Mouse (Mus musculus): ENCODE results near the gene Foxp2.

Foxp2 gene

DNA sequence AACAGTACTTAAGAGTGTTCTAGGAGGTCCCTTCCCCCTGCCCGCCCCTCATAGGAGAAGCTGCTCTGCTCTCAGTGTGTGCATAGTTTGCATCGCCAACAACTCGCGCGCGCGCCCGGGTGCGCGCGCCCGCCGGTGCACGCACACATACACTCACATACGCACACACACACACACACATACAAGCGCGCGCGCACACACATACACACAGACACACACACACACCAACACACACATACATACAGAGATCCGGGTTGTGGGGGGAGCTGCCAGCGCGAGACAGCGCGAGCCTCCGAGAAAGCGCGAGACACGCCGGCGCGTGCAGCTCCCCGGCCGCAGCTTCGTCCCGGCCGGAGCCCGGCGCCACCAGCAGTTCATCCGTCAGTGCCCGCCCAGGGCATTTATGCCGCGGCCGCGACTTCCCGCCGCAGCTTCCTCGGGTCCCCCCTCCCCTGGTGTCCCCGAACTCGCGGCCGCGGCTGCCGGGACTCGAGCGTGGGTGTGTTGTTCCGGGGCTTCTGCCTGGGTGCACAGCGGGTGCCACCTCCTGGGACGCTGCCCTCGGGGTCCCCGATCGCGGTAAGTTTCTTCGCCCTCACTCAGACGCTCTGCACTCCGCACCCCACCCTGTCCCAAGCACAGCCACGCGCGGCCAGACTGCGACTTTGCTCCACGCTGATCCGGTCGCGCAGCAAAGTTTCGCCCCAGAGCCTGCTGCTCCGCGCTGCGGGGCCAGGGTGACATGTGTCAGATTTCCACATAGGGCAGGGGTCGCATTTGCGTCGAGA lies at the start of gene Foxp2:
Foxp2 (plus strand) TSS at position 167 of the 788 bp plus-strand sequence.
- in situ Hi-C loops (cut with MboI; ENCODE audit: low pct_unique_long_range_greater_than_20kb in 1 of 2, low sequenced_read_pairs in 2 of 2, unreplicated experiment in 1 of 2), result no loop called here

DNA sequence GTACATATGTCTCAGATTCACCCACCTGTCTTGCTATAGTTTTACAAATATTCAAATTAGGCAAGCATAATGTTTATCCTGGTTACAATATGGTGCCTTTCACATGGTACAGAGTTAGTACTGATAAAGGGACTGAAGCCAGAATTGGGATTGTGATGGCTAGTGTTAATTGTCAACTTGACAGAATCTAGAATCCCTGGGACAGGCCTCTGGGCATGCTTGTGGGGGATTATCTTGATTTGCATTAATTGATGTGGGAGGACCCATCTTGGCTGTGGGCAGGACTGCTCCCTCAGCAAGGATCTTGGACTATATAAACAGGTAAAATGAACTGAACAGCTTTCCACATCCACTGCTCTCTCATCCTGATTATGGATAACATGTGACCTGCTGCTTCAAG lies 15.9 kb upstream of the Foxp2 start:
- in situ Hi-C loops (cut with MboI; ENCODE audit: low pct_unique_long_range_greater_than_20kb in 1 of 2, low sequenced_read_pairs in 2 of 2, unreplicated experiment in 1 of 2), result no loop called here

DNA sequence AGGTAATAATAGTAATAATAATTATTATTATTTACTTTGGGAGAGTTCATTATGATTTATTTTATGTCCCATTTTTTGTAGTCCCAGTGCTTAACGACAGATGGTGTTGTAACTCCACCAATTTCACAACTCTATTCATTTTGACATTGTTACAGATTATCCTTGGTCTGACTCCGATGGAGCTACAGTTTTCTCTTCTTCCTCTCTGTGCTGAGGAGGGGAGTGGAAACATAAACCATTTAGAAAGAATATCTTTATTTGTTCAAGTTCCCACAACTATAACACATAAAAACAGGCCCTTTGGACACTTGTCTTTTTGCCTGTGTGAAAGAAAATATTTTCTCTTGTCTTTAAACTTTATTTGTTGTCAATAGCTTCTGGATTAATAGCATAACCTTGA lies 4.1 kb upstream of the Foxp2 start:
- in situ Hi-C loops (cut with MboI; ENCODE audit: low pct_unique_long_range_greater_than_20kb in 1 of 2, low sequenced_read_pairs in 2 of 2, unreplicated experiment in 1 of 2), result no loop called here

DNA sequence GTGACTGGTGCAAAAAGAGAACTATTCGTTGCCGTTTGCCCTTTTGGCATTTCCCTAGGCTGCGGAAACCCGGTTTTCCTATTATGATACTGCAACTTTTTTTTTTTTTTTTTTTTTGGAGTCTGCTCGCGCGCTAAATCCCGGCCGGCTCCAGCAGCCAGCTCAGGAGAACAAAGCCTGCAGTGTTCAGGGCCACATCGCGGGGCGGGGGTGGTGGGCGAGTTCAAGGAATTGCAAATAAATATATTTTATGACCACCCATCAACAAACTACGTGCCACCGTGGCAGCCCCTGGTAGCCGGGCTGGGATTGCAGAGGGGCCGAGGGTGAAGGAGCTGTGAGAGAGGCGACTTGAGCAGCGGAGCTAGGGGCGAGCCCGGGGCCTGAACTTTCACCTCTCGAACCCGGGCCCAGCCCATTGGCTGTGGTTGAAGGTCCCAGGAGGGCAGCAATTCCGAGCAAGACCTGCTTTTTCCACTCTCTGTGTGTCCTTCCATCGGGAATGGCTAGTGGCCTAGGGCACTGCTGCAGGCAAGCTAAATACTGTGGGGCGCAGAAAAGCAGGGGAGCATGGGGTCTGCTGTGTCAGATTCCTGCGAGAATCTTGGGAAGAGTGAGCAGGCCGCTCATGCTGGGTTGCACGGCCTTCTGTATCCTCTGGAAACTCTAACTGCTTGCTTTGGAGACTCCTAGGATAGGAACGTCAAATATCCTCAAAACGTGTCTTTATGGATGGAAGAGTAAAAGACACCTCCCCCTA lies 2.9 kb upstream of the Foxp2 start:
- in situ Hi-C loops (cut with MboI; ENCODE audit: low pct_unique_long_range_greater_than_20kb in 1 of 2, low sequenced_read_pairs in 2 of 2, unreplicated experiment in 1 of 2), result no loop called here

DNA sequence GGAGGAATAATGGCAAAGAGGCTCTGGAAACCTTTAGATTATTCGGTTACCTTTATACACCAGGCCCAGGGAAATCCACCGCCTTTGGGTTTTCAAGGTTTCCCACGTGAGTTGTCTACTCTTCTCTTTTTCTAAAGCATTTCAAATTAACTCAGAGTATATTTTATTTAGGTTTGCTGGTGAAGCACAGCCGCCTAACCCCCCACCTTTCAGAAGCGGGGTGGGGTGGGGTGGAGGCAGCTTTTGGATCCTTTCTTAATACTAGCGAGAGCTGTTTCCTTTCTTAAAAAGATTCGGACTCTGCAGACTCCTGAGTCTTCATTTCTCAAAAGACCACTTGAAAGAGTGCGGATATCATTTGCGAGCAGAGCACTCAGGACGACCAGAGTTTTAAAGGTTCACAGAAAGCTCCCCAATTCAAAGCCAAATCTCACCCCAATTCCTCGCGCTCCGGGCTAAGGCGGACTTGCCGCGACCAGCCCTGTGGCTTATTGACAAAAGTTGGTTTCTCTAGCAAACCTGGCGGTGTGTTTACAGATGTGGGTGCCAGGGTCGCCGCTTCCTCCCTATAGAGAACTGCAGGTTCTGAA lies 2.0 kb upstream of the Foxp2 start:
- in situ Hi-C loops (cut with MboI; ENCODE audit: low pct_unique_long_range_greater_than_20kb in 1 of 2, low sequenced_read_pairs in 2 of 2, unreplicated experiment in 1 of 2), result no loop called here

DNA sequence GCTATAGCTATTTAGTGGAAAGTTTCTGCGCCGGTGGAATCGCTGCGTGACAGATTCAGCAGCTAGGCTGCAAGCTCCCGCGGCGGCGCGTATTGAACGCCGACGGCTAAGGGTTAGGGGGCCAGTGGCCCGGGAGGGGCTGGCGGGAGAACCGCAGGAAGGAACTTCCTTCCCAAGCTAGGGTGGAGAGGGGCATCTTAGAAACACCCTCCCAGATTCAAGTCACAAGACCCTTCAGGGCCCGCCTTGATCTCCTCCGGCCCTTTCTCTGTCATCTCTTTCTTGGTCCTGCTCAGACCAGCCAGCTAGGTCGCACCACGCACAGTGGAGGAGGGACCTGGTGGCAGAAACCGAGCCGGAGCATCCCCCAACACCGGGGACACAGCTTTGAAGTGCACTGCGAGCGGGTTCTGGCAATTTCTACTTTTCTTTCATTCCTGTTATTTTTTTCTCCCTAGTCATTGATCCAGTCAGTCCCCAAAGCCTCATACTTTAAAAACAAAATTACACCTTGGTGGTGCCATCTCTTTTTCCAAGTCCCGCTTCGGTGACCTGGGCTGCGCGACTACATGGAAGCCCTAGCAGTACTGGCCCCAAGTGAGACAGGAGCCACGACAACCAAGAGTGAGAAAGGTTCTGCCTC lies 1.1 kb upstream of the Foxp2 start:
- in situ Hi-C loops (cut with MboI; ENCODE audit: low pct_unique_long_range_greater_than_20kb in 1 of 2, low sequenced_read_pairs in 2 of 2, unreplicated experiment in 1 of 2), result no loop called here

DNA sequence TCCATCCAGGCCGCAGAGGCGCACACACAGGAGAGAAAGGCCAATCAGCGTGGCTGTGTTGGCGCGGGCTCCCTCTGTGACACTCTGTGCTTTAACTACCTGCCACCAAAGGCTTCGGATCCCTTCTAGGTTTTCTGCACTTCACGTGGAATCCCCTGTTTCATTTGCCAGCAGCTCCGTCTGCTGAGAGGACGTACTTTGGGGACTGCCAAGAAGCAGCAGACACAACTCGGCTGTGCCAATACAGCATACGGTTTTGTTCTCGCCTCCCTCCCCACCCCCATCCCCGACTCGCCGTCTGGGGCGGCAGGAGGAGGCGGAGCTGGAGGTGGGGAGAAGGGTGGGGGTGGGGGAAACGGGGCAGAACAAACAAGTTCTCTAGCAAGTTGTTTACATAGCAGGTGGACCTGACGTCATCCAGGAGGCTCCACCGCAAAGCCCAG lies 549 bp upstream of the Foxp2 start:
- in situ Hi-C loops (cut with MboI; ENCODE audit: low pct_unique_long_range_greater_than_20kb in 1 of 2, low sequenced_read_pairs in 2 of 2, unreplicated experiment in 1 of 2), result no loop called here

DNA sequence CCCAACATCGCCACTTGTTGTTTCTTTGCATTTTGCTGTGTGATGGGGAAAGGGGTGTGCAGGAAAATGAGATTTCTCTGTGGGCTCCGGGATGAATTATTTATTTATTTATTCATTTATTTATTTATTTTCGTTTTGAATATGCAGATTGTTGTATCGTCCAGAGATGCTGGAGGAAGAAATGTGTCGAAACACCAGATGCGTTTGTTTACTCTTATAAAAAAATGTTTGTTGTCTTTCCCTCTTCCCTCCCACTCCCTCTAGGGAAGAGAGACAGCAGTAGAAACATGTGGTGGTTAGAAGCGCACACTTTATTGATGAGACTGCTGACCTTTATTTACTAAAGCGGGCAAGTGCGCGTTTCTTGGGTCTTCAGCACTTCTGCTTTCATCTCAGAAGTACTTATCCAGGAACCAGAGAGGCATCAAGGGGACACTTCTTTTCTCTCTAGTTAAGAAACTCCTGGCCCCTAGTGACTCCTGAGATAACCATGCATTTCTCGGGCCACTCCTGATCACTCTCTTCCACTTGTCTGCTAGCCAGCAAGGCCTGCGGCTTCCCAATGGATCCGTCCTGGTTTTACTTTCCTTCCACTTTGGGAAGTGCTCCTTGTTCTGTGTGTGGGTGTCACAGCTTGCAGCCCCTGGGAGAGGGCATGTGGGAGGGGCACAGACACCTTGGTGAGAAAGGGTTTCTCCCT lies 972 bp downstream of the Foxp2 start:
- in situ Hi-C loops (cut with MboI; ENCODE audit: low pct_unique_long_range_greater_than_20kb in 1 of 2, low sequenced_read_pairs in 2 of 2, unreplicated experiment in 1 of 2), result no loop called here

DNA sequence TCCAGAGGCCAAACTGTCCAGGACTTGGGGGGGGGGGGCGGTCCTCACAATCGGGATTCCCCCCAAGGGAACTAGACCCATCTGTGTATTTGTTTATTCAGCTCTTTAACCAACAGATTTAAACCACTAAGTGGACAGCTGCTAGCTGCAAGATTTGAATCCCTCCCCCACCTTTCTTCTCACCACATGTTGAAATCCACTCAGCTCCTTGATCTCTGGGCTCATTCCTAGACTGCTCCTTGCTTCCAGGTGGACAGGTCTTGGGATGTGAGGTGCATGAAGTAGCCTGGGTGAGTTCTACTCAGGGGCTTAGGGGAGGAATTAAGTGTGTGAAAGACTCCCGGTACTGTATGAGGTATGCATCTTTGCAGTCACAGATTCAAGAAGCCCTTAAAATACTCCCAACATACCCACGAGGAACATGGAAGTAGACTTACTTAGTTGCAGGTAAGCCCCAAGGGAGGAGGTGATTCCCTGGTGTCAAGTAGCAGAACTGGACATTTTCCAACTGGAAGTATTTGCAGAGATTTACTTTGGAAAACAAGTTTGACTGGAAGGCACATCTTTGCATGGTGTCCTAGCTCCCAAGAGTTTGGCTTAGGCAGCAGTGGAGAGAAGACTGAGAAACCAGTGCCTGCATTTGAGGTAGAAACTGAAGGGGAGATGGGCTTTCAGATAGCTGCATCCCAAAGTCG lies 2.3 kb downstream of the Foxp2 start:
- in situ Hi-C loops (cut with MboI; ENCODE audit: low pct_unique_long_range_greater_than_20kb in 1 of 2, low sequenced_read_pairs in 2 of 2, unreplicated experiment in 1 of 2), result no loop called here

DNA sequence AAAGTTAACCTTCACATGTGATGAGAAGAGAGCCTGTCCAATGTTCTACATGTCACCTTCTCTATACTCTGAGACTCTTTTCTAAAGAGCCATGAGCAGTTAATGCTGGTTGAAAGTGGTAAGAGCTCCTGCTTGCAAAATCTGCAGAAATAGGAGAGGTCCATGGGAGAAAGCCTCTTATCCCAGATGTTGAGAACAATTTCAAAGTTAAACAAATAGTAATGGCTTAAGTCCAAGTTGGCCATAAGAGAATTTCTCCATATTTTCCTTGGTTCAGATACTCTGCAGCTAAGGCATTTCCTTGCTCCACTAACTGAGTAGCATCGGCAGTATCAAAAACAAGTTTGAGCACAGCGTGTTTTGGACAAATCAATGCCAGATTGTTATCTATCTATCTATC lies 13.9 kb downstream of the Foxp2 start:
- in situ Hi-C loops (cut with MboI; ENCODE audit: low pct_unique_long_range_greater_than_20kb in 1 of 2, low sequenced_read_pairs in 2 of 2, unreplicated experiment in 1 of 2), result no loop called here

DNA sequence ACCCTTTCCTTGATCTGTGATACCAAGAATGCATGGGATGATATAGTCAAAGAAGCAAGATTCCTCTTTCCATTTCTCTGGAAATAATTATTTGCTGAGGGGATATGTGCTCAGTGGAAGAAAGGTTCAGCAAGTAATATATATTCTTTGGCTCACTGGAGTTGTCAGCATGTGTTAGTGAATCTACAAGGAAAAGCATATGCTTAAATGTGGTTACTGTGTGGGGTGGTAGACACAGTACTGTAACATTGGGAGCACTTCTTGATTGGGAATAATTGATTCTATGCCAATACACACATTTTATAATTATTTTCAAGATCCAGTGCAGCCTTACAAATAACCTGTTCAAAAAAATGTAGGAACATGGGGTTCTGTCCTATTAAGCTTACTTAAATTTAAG lies 21.6 kb downstream of the Foxp2 start:
- in situ Hi-C loops (cut with MboI; ENCODE audit: low pct_unique_long_range_greater_than_20kb in 1 of 2, low sequenced_read_pairs in 2 of 2, unreplicated experiment in 1 of 2), result no loop called here

DNA sequence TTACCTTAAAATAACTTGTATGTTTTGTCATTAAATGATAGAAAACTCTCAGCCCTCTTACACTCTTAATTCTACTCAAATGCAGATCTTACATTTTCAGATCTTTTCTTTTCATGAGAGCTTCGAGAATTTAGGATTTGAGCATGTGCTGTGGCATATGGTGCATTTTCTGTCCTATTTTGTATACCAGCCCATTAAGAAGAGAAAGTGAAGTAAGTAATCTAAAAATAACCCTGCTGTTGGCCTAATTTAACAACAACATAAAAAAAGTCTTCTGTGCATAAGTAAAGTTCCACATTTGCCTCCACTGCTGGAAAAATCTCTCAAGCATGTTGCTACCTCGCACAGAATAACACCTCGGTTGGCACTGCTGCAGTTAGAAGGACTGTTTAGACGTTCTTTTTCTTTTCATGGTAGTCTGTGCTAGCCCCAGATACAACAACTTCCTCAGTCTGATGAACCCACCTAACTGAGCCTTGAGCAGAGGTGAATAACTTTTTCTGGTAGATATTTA lies 23.9 kb downstream of the Foxp2 start:
- in situ Hi-C loops (cut with MboI; ENCODE audit: low pct_unique_long_range_greater_than_20kb in 1 of 2, low sequenced_read_pairs in 2 of 2, unreplicated experiment in 1 of 2), result no loop called here

DNA sequence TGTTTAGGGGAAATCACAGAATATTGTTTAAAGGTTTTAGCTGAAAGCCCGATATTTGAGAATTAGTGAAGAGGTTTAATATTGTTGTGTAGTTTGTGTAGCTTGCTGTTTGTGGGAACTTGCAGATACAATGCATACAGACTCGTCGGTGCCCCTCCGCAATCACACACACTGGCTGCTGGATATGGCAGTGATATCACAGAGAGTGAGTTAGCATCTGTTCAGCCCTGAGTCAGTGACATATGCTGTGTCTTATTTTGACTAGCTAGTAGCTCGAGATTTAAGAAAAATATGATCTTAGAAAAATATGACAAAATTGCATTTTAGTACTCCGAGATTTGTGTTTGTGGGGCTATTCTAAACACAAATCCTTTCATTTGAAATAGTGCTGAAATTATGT lies 49.9 kb downstream of the Foxp2 start:
- in situ Hi-C loops (cut with MboI; ENCODE audit: low pct_unique_long_range_greater_than_20kb in 1 of 2, low sequenced_read_pairs in 2 of 2, unreplicated experiment in 1 of 2), result no loop called here

DNA sequence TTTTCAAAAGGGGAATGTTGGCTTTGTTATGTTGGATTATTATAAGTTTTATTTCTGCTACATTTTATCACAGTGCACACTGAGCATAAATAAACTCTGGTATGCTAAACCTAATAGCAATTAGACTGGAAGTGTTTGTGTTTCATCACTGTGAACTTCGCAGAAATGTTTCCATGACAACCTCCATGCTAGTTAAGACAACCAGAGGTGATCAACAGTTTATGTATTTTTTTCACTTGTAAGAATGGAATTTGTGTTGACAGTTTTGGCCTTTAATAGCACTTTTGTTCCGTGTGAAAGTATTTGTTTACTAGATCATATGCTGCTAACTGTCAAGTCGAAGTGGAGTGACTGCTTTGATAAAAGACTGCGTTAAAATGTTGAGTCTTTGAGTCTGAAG lies 51.6 kb downstream of the Foxp2 start:
- in situ Hi-C loops (cut with MboI; ENCODE audit: low pct_unique_long_range_greater_than_20kb in 1 of 2, low sequenced_read_pairs in 2 of 2, unreplicated experiment in 1 of 2), result no loop called here

DNA sequence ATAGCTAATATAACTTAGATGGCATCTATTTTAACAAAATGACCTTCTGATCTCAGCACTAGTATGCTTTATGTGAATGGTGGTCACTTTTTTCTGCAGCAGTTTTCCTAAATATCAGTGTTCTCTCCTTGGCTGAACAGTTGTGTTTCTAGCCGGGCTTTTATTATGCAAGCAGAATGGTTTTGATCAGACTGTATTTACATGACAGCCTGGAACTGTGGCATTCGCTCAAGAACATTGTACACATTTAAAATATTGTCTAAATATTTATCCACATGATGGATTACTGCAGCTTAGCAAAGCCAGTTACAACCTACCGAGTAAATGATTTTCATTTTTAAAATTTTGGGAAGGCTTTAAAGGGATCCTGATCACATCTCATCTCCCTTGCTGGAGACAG lies 75.9 kb downstream of the Foxp2 start:
- in situ Hi-C loops (cut with MboI; ENCODE audit: low pct_unique_long_range_greater_than_20kb in 1 of 2, low sequenced_read_pairs in 2 of 2, unreplicated experiment in 1 of 2), result no loop called here

DNA sequence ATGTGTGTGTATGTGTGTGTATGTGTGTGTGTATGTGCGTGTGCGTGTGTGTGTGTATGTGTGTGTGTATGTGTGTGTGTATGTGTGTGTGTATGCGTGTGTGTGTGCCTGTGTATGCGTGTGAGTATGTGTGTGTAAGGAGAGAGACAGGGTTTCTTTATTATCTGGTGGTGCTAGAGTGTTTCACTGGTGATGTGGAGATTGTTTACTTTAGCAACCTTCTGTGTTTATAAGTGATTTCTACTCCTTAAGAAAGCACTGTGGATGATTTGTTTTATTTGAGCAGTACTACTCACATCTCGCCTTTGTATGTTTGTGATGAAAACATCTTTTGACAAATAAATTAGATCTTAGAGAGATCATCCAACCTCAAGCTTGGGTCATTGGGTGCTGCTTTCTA lies 77.1 kb downstream of the Foxp2 start:
- in situ Hi-C loops (cut with MboI; ENCODE audit: low pct_unique_long_range_greater_than_20kb in 1 of 2, low sequenced_read_pairs in 2 of 2, unreplicated experiment in 1 of 2), result no loop called here

DNA sequence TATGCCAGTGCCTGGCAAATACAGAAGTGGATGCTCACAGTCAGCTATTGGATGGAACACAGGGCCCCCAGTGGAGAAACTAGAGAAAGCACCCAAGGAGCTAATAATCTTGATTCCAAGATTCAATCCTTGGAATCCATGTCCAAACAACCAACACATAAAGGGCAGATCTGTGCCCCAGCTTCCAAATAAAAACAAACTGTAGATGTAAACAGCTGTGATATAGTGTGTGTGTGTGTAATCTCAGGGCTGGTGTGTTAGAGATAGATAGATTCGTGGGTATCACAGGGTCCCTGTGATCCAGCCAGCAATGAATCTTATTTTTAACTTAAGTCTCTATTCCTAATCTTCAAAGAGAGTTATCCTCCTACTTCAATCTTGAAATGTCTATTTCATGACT lies 107.0 kb downstream of the Foxp2 start:
- in situ Hi-C loops (cut with MboI; ENCODE audit: low pct_unique_long_range_greater_than_20kb in 1 of 2, low sequenced_read_pairs in 2 of 2, unreplicated experiment in 1 of 2), result no loop called here

DNA sequence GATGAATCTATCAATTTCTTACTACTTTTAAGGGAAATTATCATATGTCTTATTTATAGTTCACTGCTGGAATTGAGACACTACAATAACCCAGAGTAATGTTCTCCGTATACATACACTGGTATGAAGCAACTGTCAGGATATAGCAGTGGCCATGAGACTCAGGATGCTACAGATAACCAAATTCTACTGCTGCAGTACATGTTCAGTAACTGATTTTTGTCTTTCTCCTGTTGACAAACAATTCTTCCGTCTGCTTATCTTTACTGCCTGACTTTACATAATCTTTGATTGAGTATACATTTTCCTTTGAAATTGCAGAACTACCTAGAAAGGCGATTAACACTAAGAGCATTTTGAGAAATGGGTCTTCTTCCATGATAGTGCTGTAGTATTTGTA lies 127.3 kb downstream of the Foxp2 start:
- in situ Hi-C loops (cut with MboI; ENCODE audit: low pct_unique_long_range_greater_than_20kb in 1 of 2, low sequenced_read_pairs in 2 of 2, unreplicated experiment in 1 of 2), result no loop called here

All from mouse embryonic stem cell (cell line).